Mouse (Mus musculus) ovary, postnatal 14 days (tissue): ENCODE data around the gene Havcr1.
"Not testable (repeated sequence)": the region's sequence is repeated elsewhere in the genome, so short reads cannot be mapped to it uniquely, and the experiment has no call there.

ENCODE experiments used
- DNase-seq: peaks from one replicate; pipeline ENCODE4 v3.0.0; 2022; ENCODE audit warnings: low spot score

Havcr1 gene

GRCm38 (mm10) chr11:46735076-46735475 lies at the start of gene Havcr1:
Gene Havcr1, plus strand, starts transcription at chr11:46735080.
- DNase-seq = not testable (repeated sequence)

- DNase-seq = no peak
Observed at GRCm38 (mm10) chr11:46690136-46690535, 44.7 kb upstream of the Havcr1 start.

GRCm38 (mm10) chr11:46695849-46696248 lies 39.0 kb upstream of the Havcr1 start:
- not testable (repeated sequence) for DNase-seq

GRCm38 (mm10) chr11:46697433-46698277 lies 37.2 kb upstream of the Havcr1 start:
- DNase-seq = no peak

- no peak for DNase-seq
Observed at GRCm38 (mm10) chr11:46698278-46698655, 36.6 kb upstream of the Havcr1 start.

GRCm38 (mm10) chr11:46698830-46699229 lies 36.0 kb upstream of the Havcr1 start:
- no peak for DNase-seq

- no peak for DNase-seq
Observed at GRCm38 (mm10) chr11:46706664-46707356, 28.1 kb upstream of the Havcr1 start, which contains the start of gene Timd2. Gene Timd2, minus strand, starts transcription at chr11:46707061.

GRCm38 (mm10) chr11:46731541-46732070 lies 3.3 kb upstream of the Havcr1 start:
- DNase-seq = no peak

GRCm38 (mm10) chr11:46733242-46733789 lies 1.6 kb upstream of the Havcr1 start:
- DNase-seq = no peak

- no peak for DNase-seq
Observed at GRCm38 (mm10) chr11:46734617-46735016, 263 bp upstream of the Havcr1 start.

GRCm38 (mm10) chr11:46739501-46739900 lies 4.6 kb downstream of the Havcr1 start:
- no peak for DNase-seq

- DNase-seq = no peak
Observed at GRCm38 (mm10) chr11:46740886-46741285, 6.0 kb downstream of the Havcr1 start.

- no peak for DNase-seq
Observed at GRCm38 (mm10) chr11:46741716-46742115, 6.8 kb downstream of the Havcr1 start.

GRCm38 (mm10) chr11:46747996-46748395 lies 13.1 kb downstream of the Havcr1 start:
- DNase-seq = no peak

- no peak for DNase-seq
Observed at GRCm38 (mm10) chr11:46753662-46754061, 18.8 kb downstream of the Havcr1 start.

GRCm38 (mm10) chr11:46754669-46755068 lies 19.8 kb downstream of the Havcr1 start:
- DNase-seq = no peak

- not testable (repeated sequence) for DNase-seq
Observed at GRCm38 (mm10) chr11:46755714-46756113, 20.8 kb downstream of the Havcr1 start.

GRCm38 (mm10) chr11:46776879-46777278 lies 42.0 kb downstream of the Havcr1 start:
- no peak for DNase-seq

GRCm38 (mm10) chr11:46779811-46780210 lies 44.9 kb downstream of the Havcr1 start:
- DNase-seq = no peak

GRCm38 (mm10) chr11:46804440-46804839 lies 69.6 kb downstream of the Havcr1 start:
- no peak for DNase-seq

GRCm38 (mm10) chr11:46810511-46810910 lies 75.6 kb downstream of the Havcr1 start, which contains the start of gene Timd4:
Gene Timd4, plus strand, starts transcription at chr11:46810800.
- DNase-seq = no peak

- no peak for DNase-seq
Observed at GRCm38 (mm10) chr11:46817692-46818091, 82.8 kb downstream of the Havcr1 start.

- DNase-seq = no peak
Observed at GRCm38 (mm10) chr11:46819930-46820329, 85.0 kb downstream of the Havcr1 start.
